Mouse (Mus musculus) bone marrow macrophage, adult 2 months (primary cell): ENCODE results near the gene Pxt1.

ENCODE experiments used
- CTCF ChIP-seq: IDR thresholded peaks from 2 replicates; pipeline ENCODE4 v1.5.1; 2012; ENCODE audit warnings: low read depth, mild to moderate bottlenecking, low read length, moderate library complexity
- POLR2A ChIP-seq: IDR thresholded peaks from 2 replicates; pipeline ENCODE4 v1.6.1; 2012; ENCODE audit warnings: mild to moderate bottlenecking, low read depth, low read length, borderline replicate concordance

DNA sequence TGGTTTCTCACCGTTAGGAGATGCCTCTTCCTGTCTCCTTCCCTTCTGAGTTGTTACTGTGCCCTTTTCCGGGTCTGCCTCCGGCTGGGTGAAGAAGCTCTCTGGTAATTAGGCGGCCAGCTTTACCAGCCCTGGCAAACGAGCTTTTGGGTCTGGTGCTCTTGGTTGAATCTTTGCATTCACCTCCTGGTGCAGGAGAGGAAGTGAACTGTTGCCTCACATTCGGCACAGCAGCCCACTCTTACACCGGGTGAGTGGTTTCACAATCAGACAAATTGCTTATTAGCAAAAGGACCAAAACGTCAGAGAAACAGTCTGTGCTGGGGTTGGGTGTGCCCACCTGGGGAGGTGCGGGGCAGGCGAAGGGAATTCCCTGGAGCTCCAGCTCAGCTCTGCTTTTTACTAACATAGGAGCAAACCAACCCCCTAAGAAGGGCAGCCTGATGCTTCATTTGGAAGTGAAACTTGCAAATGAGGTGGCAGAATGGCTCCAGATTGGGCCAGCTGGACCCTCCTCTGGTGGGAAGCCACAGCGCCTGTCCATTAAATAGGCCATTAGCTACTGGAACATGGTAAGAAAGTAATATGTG lies 23.5 kb upstream of the Pxt1 start:
- TF ChIP-seq POLR2A (no peak), CTCF (no peak)
